Mouse (Mus musculus): ENCODE results near the gene Cdc7.
"Not testable (repeated sequence)": the region's sequence is repeated elsewhere in the genome, so short reads cannot be mapped to it uniquely, and the experiment has no call there.

Cdc7 gene

DNA sequence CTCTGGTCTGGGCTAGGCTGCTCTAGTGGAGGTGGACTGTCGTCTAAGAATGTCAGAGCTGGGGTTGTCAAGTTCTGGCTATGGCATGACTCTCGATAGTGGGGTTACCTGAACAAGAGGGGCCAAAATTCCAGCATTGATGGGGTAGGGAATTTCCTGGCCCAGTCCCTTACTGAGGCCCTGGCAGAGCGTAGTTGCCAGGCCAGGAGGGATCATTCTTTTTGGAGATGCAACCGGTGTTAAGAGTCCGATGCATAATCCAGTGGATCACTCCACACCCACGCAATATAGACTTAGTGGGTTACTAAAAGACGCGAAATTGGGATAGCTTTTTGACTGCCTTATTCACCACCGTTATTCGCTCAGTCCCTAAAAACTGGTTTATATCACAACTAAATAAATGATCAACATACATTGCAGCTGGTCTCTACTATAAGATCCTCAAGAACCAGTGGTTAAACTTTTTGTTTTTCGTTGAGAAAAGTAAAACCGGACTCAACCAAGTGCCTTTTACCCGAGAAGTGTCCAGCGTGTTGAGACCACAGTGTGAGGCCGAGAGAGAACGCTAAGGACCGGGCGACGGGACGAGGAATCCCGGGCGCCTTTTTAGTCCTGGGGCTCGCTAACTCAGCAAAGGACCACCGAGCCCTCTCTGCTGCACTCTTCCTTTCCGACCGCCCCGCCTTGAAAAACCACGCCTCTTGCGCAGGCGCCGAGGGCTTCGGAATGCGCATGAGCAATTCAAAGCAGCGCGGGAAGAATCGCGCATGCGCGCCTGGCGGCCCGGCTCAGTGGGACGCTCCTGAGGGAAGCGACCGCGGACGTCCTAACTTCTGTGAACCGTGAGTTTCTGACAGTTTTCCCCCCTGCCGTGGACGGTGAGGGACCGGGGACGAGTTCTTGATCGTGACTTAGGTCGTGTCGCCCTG lies at the start of gene Cdc7:
Gene Cdc7 (plus strand): TSS at position 739 of the 929 bp plus-strand sequence.
- peak; percentile 93 to 94 for DNase-seq (ENCODE audit: low spot score in 2 of 2)

DNA sequence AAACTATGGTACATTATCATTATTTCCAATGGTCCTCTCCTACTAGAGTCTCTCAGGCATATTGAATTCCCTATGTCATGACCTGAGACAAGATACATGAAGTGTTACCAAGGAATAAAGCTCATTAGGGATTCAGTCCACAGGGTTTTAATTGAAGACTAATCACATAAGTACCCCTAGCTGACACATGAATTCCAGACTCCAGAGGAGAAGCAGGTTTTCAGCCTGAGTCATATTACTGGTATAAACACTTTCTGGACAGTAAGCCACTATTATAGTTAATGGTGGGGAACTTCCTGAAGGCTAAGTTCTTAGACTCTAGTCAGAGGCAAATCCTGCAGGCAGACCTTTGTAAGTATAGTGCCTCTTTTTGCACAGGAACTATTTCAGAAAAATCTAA lies 44.8 kb upstream of the Cdc7 start:
- DNase-seq (ENCODE audit: low spot score in 2 of 2), result no peak

DNA sequence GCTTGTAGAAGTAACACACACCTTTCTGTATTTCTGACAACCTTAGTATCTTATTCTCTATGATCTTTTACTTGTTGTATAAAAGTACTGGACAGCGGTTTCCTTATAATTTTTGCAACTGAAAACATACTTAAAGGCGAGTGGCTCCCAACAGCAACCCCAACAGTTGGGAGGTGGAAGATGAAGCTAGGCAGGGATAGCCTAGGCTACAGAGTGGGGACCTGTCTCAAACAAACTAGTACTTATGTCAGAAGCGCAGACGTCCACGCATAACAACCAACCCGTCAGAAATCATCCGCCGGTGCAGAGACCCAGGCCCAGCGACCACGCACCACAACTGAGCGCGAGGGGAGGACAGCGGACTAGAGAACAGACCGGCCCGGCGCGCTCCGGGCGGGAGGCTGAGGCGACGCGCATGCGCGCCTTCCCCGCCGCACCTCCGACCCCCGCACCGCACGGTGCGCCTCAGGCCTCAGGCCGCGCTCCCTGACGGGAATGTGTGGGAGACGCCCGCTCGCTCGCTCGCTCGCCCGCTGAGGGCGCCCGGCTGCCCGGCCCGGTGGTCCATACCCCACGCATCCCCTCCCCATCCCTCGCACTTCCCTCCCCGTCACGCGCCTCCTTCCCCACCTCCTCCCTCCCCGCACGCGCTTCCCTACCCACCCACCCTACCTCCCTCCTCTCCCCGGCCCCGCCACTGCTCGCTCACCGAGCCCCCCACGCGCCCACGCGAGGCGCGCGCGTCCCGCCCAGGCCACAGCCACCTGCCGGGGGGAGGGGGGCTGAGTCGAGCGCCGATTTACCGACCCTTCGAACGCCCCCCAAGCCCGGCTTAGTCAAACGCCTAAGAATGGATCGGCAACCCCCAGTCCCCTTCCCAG lies 38.4 kb upstream of the Cdc7 start, which contains the start of gene Hfm1:
Gene Hfm1 (minus strand): TSS at position 834 of the 881 bp plus-strand sequence.
- DNase-seq (ENCODE audit: low spot score in 2 of 2), result peak; percentile 65 to 69

DNA sequence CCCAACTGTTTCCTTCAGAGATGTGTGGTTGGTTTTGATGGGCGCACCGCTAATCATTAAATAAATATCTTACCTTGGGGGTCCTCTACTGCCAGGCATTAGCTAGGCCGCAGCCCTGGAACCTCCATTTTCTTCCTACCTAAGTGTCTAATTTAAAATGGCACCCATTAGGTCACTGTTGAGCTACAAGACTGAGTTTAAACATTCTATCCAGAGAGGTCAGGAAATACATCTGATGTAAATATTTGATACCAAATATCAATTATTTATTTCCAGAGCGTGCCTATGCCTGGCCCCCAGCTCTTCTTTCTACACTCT lies 37.8 kb upstream of the Cdc7 start:
- DNase-seq (ENCODE audit: low spot score in 2 of 2), result peak in 1 of 2 experiments; percentile 10

DNA sequence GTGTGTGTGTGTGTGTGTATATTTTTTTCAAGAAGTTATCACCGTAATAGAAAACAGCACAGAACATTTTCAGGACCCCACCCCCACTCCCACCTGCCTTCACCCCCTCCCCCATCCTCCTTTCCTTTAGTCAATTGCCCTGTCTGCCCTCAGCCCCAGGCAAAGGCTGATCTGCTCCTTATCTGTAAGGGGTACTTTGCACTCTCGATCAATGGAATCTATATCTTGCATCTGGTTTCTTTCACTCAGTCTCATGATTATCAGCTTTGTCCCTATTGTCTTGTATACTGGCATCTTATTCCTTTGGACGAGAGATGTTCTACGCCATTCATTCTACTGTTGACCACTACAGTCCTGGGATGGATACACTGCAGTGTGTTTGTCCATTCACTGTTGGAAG lies 36.1 kb upstream of the Cdc7 start:
- no peak for DNase-seq (ENCODE audit: low spot score in 2 of 2)

DNA sequence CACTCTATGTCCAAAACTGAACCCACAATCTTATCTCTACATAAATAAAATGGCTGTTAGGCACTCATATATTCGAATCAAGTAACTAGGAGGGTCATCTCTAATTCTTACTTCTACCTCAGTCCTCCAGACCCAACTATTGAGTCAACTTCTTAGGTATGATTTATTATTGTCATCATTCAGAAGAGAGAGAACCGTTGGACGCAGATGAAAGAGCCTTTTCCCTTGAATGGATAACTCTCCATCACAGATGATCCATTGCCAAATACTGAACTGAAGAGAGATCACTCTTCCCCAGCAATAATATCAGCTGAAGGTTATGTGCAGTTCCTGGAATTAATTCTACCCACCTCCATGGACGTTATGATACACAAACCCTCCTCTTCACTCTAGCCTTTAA lies 17.8 kb upstream of the Cdc7 start:
- DNase-seq (ENCODE audit: low spot score in 2 of 2), result no peak

DNA sequence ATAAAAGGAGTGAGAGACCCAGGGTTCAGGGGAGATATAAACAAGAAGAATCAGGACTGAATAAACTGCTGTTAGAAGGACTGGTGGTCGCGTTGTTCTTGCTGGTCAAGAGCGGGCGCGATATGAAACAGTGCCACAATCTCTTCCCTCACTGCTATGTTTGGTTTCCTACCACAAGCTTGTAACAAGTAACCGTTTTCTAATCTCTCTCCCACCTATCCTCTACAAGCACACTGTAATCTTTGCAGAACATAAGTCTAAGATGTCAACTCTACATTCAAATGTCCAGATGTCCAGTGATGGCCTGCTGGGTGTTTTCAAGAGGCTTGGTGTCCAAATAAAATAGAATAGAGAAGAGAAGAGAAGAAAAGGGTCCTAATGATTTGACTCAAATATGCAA lies 15.4 kb upstream of the Cdc7 start:
- DNase-seq (ENCODE audit: low spot score in 2 of 2), result no peak

DNA sequence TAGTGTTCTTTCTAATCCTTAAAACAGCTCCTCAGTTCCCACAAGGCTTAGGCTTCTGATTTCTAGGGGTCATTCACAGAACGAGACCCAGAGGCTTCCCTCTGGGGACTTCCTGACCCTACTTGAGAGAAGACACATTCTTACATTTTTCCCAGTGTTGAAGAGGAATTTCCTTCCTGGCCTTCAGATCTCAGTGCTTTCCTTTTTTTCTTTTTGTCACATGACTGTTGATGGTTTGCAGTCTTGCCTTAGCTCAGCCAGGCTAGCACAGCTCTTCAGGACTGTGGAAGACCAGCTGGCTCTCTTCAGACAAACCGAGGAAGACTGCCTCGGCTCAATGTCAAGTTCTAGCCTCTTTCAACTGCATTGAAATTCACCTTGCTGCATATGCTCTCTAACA lies 7.7 kb upstream of the Cdc7 start:
- DNase-seq (ENCODE audit: low spot score in 2 of 2), result no peak

DNA sequence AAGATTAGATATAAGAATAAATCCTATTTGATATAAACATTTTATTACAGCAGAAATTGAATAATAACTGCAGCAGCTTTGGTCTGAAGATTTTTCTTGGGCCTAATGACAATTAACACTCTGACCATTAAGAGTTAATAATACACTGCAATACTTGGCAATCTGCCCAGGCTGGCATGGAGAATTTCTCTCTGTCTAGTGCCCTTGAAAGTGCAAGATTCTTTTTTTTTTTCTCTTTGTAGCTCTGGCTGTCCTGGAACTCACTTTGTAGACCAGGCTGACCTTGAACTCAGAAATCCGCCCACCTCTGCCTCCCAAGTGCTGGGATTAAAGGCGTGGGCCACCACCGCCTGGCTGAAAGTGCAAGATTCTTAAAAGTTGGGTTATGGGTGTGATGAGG lies 5.1 kb upstream of the Cdc7 start:
- DNase-seq (ENCODE audit: low spot score in 2 of 2), result no peak

DNA sequence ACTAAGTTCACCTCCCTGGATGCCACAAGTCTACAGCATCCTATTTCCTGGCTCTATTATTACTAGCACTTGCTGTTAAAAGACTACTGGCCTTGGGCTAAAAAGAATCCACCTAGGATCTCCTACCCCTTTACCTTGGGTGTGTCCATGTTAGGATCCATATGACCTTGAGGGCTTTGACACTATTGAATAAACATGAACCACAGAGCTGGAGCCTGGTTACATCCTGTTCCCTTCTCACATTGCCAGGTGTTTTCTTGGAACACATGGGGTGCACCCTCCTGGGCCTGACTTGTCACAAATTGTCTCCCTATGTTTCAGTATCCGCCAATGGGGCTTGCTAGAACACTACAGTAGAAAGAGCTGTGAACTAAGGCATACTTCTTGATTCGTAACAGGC lies 3.7 kb upstream of the Cdc7 start:
- no peak for DNase-seq (ENCODE audit: low spot score in 2 of 2)

DNA sequence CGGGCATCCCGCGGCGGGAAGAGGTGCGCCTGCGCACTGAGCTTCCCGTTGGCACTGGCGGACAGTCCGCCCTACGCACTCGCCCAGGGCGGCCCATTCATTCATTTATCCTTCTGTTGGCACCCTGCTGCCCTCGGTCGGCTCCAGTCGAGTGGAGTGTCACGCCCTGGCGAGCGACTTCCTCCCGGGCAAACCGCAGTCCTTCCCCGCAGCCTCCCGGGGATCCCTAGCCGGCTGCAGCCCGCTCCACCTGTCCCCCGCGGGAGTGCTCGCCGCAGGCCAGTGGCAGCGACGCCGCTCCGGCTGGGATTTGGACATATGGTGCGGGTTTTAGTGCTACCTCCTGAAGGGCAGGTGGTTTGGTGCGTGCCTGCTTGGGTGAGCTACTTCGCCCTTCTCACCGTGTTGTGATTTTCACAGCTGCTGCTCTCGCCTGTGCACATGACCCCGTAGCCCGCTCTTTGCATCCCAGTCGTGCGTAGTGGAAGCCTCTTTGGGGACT lies 442 bp downstream of the Cdc7 start:
- no peak for DNase-seq (ENCODE audit: low spot score in 2 of 2)

DNA sequence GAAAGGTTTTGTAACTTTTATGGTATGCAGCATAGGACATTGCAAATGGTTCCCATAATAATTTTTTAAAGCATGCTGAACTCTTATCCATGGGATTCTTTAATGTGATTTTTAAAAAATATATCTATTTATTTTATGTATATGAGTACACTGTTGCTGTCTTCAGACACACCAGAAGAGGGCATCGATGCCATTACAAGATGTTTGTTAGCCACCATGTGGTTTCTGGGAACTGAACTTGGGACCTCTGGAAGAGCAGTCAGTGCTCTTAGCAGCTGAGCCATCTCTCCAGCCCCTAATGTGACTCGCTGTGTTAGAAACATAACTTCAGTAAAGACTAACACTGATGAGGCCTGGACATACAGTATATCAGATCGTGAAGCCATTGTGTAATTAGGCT lies 2.3 kb downstream of the Cdc7 start:
- DNase-seq (ENCODE audit: low spot score in 2 of 2), result no peak

DNA sequence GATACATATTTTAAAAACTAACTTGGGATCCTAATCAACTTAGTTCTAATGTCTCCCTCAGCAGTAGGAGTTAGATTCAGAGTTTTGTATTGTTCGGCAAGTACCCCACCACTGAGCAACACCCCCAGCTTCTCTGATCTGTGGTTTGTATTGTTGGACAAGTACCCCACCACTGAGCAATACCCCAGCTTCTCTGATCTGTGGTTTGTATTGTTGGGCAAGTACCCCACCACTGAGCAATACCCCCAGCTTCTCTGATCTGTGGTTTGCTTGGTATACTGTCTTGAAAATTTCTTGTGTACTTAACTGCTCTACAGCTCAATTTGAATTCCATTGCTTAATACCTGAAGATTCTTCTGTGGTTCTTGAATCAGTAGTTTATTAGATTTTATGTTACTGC lies 3.5 kb downstream of the Cdc7 start:
- no peak for DNase-seq (ENCODE audit: low spot score in 2 of 2)

DNA sequence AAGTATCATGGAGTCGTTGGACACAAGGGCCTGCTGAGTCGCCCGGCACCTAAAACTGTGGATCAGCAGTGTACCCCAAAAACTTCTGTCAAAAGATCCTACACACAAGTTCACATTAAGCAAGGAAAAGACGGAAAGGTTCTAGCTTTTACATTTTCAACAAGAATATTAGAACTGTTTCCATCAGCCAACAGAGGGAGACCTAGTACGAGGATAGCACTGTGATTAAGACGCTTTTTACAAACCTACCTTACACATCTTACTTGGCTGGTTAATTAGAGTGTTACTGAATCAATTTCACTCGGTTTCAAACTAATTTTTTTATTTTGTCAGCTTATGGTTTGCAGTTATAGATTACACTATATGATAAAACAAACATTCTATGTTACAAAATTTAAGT lies 9.8 kb downstream of the Cdc7 start:
- DNase-seq (ENCODE audit: low spot score in 2 of 2), result no peak

DNA sequence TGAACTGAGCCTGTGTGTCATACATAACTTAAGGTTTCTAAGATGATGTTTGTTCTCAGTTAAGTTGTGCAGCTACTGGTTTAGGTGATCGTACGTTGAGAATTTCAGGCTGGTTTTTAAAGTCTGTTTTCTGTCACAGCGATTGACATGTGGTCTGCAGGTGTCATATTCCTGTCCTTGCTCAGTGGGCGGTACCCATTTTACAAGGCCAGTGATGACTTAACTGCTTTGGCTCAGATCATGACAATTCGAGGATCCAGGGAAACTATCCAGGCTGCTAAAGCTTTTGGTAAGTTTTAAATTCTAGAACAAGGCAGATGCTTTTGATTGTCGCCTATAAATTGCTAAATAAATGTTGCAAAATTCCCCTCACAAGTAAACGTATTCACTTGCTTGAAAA lies 15.0 kb downstream of the Cdc7 start:
- no peak for DNase-seq (ENCODE audit: low spot score in 2 of 2)

DNA sequence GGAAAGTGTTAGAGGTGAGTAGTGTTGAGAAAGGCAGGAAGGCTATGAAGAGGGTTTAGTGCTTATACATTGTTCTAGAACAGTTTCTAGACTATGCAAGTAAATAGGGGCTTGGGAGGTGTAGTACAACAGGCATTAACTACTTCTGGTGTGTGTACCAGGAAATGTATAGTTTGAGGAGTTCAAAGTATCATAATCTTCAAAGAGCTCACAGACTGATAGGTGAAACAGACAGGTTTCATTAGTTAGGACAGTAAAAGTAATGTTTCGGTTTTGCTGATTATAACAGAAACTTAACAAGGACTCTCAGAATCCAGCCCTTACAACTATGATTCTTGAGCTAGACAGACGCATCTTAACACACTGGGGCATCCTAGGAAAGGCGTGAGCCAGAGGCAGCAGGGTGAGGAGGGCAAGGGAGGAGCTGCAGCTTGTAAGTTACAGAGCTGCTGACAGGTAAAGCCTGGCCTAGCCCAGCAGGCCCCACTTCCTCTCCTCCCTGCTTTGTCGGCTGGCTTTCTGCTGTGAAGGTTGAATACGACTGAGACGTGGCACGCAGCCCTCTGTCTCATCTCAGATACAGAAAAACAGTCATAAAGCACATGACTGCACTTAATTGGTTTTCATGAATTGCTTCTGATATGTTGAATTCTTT lies 18.3 kb downstream of the Cdc7 start:
- no peak for DNase-seq (ENCODE audit: low spot score in 2 of 2)

DNA sequence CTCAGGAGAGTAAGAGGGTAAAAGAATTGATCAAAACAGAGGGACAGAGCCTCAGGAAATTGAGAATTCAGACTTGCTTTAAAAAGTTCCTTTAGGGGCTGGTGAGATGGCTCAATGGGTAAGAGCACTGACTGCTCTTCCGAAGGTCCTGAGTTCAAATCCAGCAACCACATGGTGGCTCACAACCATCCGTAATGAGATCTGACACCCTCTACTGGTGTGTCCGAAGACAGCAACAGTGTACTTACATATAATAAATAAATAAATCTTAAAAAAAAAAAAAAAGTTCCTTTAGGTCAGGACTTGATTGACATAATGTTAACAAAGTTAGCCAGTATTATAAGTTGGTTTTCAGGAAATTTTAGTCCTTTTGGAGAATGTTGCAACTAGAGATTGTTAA lies 20.8 kb downstream of the Cdc7 start:
- DNase-seq (ENCODE audit: low spot score in 2 of 2), result not testable (repeated sequence)

DNA sequence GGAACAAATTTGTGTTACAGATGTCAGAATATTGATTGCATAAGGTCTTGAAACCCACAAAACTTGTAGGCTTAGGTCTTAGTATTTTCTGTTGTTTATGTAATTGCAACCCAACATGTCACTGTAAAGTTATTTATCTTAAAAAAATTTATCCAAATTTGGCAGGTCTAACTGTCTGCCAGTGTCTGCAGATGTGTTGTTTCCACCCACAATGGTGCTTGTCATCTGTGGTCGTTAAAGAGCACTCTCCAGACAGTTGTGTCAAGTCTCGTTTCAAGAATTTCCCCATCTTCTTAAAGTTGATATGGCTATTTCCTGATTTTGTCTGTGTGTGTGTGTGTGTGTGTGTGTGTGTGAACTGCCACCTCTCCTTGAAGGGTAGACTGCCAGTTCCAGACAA lies 21.5 kb downstream of the Cdc7 start:
- no peak for DNase-seq (ENCODE audit: low spot score in 2 of 2)

DNA sequence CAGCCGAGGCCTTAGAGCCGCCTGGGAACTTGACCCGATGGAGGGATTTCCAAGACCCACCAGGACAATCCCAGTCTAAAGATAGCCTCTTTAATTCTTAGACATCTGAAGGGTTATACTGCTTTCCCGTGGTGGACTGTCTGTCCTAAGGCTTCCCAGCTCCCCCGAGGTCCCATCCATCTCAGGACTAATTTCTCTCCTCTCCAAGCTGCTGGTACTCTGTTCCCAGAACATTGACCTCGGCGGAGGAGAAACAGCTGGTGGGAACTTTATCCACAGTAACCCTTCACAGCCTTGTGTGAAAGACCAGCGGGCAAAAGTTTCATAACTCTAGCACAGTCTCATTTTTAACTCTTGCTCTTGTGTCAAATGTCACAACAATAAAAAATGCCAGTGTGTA lies 25.1 kb downstream of the Cdc7 start:
- DNase-seq (ENCODE audit: low spot score in 2 of 2), result no peak

DNA sequence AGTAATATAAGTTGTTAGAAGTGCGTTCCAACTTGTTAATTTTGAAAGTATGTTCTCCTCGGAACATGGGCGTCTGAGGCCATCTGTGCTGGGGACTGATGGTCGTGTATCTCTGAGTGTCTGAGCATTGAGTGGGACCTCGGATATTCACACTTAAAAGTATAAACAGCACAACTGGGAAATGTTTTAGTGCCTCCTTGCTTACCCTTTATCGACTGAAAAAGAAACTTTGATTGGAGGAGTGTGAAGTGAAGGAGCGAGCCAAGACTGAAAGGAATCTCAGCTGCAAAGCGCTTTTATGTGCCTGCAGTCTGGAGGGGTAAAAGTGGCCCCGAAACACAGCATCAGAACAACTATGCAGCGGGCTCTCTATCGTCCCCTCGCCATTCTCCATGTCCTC lies 25.7 kb downstream of the Cdc7 start:
- DNase-seq (ENCODE audit: low spot score in 2 of 2), result no peak

DNA sequence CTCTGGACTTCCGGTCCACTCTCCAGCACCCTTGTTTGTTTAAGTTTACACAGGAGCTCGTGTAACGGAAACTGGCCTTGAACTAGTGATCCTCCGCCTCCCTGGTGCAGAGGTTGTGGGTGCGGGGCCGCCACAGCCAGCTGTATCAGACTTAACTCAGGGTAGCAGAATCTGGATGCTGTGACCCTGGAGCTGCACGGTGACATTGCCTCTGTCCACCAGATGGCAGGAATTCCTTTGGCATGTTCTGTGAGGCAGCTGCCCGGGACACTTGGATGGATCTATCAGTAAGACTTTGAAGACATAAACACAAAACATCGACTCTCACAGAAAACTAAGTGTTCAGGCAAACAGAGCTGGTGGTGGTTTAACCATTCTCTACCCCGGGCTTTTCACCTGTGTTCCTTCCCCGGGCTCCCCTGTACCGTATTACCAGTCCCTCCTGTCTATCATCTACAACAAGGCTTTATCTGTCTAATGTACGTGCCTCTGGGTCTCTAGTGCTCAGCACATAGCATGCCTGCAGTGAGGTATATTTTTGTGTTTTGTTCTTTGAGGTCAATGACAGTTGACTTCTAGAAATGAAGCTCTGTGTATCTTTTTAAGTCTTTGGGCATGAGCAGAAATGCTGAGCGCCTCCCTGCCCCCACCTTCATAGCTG lies 26.6 kb downstream of the Cdc7 start:
- DNase-seq (ENCODE audit: low spot score in 2 of 2), result peak; percentile 25 to 32

Measured in right cerebral cortex, adult 2 months (tissue).